Mouse (Mus musculus) midbrain, postnatal 0 days (tissue): ENCODE results near the gene Swsap1. TPM values are rescaled to one million over a fixed set of nuclear protein-coding genes. Genes with fewer than 3 reads are reported as not detected.

Experiments used
- ATAC-seq: fragments of 200-750 bp; cut with Nextera tagmentation; 2 replicates; pipeline ENCODE4 v1.8.0; 2017; ENCODE audit warnings: moderate number of reproducible peaks, mild to moderate bottlenecking, moderate TSS enrichment, moderate library complexity; ENCODE audit not compliant: low FRiP score
- DNase-seq: peaks from one replicate; pipeline ENCODE4 v3.0.0-alpha.2; 2015; ENCODE audit warnings: low spot score
- H3K27ac ChIP-seq: fragments of 300-500 bp; sonication (generic); 2 replicates; pipeline ENCODE4 v1.5.1; 2014; ENCODE audit warnings: low read depth, mild to moderate bottlenecking, low read length, mixed read lengths
- H3K27me3 ChIP-seq: fragments of 300-500 bp; sonication (generic); 2 replicates; pipeline ENCODE4 v1.6.1; 2014; ENCODE audit warnings: low read length, control low read depth, mixed read lengths; ENCODE audit not compliant: insufficient read depth
- H3K36me3 ChIP-seq: fragments of 300-500 bp; sonication (generic); 2 replicates; pipeline ENCODE4 v1.6.1; 2014; ENCODE audit warnings: low read length, control low read depth, mixed read lengths; ENCODE audit not compliant: insufficient read depth
- H3K4me1 ChIP-seq: fragments of 300-500 bp; sonication (generic); 2 replicates; pipeline ENCODE4 v1.6.1; 2014; ENCODE audit warnings: mild to moderate bottlenecking, control low read depth, antibody characterized with exemption, low read length, mixed read lengths; ENCODE audit not compliant: insufficient read depth
- H3K4me2 ChIP-seq: fragments of 300-500 bp; sonication (generic); 2 replicates; pipeline ENCODE4 v1.6.1; 2014; ENCODE audit warnings: low read depth, mild to moderate bottlenecking, low read length, mixed read lengths; ENCODE audit not compliant: poor library complexity, severe bottlenecking
- H3K4me3 ChIP-seq: fragments of 300-500 bp; sonication (generic); 2 replicates; pipeline ENCODE4 v1.5.1; 2014; ENCODE audit warnings: low read depth, mild to moderate bottlenecking, low read length, moderate library complexity
- H3K9ac ChIP-seq: fragments of 300-500 bp; sonication (generic); replicated peaks from 2 replicates; pipeline ENCODE4 v1.6.1; 2014; ENCODE audit warnings: mild to moderate bottlenecking, low read length, moderate library complexity, mixed read lengths; ENCODE audit not compliant: poor library complexity, severe bottlenecking
- H3K9me3 ChIP-seq: fragments of 300-500 bp; sonication (generic); 2 replicates; pipeline ENCODE4 v1.6.1; 2016; ENCODE audit warnings: low read length, control low read depth
- CTCF ChIP-seq: IDR thresholded peaks from 2 replicates; pipeline ENCODE4 v1.5.1; 2016; ENCODE audit warnings: antibody characterized with exemption, mild to moderate bottlenecking
- WGBS: fragments of 180-500 bp; shearing (Covaris S2); extraction: QIAGEN DNeasy Blood & Tissue Kit; methylation state at CpG from one replicate; pipeline ENCODE4 v1.1.7; 2014; 5-methylcytosine and 5-hydroxymethylcytosine counted together
- polyA plus RNA-seq: library from polyadenylated mRNA; unstranded; fragments of >200 nt; fragmentation: Nextera tagmentation; extraction: Ambion mirVana; gene quantifications from 2 replicates; pipeline ENCODE4 v1.2.1, GENCODE M21; 2015
- total RNA-seq: library from RNA; depleted of rRNA; stranded (reverse); fragments of >200 nt; gene quantifications from 2 replicates; pipeline ENCODE4 v1.2.3, GENCODE M21; 2014

The Swsap1 gene
- total and polyA plus RNA-seq, 2 experiments from 2014 or later = 8.0 to 38.6 TPM

GRCm38 (mm10) chr9:21977972-21978371 is 22.4 kb downstream of the Swsap1 start:
- Histone ChIP-seq H3K9me3 (no peaks in the 10 kb centered on the region), H3K4me2 (no peak overlapping the region), H3K4me1 (no peaks in the 10 kb centered on the region), H3K27me3 (no peaks in the 10 kb centered on the region), H3K36me3 (no peaks in the 10 kb centered on the region), H3K4me3 (no peak overlapping the region), H3K27ac (no peak overlapping the region), H3K9ac (no peak overlapping the region)
- no peak for ATAC-seq
- peak; percentile 54 for TF ChIP-seq CTCF
- DNase-seq = no peak
- WGBS = 17% methylated on average over 2 of the region's 2 CpGs

GRCm38 (mm10) chr9:21978398-21979128 is 23.0 kb downstream of the Swsap1 start:
- DNase-seq = no peak
- Histone ChIP-seq H3K4me3 (no peak overlapping the region), H3K9me3 (no peaks in the 10 kb centered on the region), H3K27me3 (no peaks in the 10 kb centered on the region), H3K9ac (no peak overlapping the region), H3K27ac (no peak overlapping the region), H3K36me3 (no peaks in the 10 kb centered on the region), H3K4me2 (no peak overlapping the region), H3K4me1 (no peaks in the 10 kb centered on the region)
- TF ChIP-seq CTCF = no peak
- WGBS = 93% methylated on average over 4 of the region's 4 CpGs
- no peak for ATAC-seq

DNA sequence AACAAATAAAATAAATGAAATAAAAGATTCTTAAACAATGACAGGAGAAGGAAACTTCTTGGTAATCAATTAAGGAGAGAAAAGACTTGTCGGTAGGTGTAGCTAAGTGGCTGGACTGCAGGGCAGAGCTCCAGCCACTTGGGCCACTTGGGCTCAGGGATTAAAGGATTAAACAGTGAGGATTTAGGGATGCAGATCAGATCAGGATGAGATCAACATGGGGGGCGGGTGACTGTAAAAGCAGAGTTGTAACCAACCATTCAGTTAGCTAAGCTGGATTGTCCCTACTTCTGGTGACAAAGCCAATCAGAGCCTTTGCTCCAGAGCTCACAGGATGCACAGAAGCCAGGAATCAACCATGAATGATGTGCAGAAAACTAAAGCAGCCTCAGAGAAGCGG is 28.4 kb downstream of the Swsap1 start:
- Histone ChIP-seq H3K4me1 (0 out of 2 replicates have a peak, but pooled peaks cover 8% of the 10 kb centered on the region), H3K36me3 (no peaks in the 10 kb centered on the region), H3K4me2 (no peak overlapping the region), H3K9ac (no peak overlapping the region), H3K4me3 (no peak overlapping the region), H3K27me3 (peaks cover 16% of the 10 kb centered on the region), H3K27ac (no peak overlapping the region), H3K9me3 (no peaks in the 10 kb centered on the region)
- DNase-seq = no peak
- ATAC-seq = no peak
- no peak for TF ChIP-seq CTCF
- 3% methylated on average over 3 of the region's 3 CpGs for WGBS

- H3K4me2 ChIP-seq = peak overlapping the region; percentile 70
- H3K27me3 ChIP-seq = peaks cover 43% of the 10 kb centered on the region
- no peak for TF ChIP-seq CTCF
- H3K9me3 ChIP-seq = no peaks in the 10 kb centered on the region
- H3K4me3 ChIP-seq = peak overlapping the region; percentile 35; the same call in 1 of the 2 replicates
- no peak for ATAC-seq
- no peak for DNase-seq
- 0 out of 2 replicates have a peak, but pooled peaks cover 3% of the 10 kb centered on the region for H3K36me3 ChIP-seq
- 0 out of 2 replicates have a peak, but pooled peaks cover 8% of the 10 kb centered on the region for H3K4me1 ChIP-seq
- H3K27ac ChIP-seq = no peak overlapping the region
- 11% methylated on average over 36 of the region's 36 CpGs for WGBS
- H3K9ac ChIP-seq = no peak overlapping the region
These were observed 32.2 kb downstream of the Swsap1 start for GRCm38 (mm10) chr9:21987592-21988342.

DNA sequence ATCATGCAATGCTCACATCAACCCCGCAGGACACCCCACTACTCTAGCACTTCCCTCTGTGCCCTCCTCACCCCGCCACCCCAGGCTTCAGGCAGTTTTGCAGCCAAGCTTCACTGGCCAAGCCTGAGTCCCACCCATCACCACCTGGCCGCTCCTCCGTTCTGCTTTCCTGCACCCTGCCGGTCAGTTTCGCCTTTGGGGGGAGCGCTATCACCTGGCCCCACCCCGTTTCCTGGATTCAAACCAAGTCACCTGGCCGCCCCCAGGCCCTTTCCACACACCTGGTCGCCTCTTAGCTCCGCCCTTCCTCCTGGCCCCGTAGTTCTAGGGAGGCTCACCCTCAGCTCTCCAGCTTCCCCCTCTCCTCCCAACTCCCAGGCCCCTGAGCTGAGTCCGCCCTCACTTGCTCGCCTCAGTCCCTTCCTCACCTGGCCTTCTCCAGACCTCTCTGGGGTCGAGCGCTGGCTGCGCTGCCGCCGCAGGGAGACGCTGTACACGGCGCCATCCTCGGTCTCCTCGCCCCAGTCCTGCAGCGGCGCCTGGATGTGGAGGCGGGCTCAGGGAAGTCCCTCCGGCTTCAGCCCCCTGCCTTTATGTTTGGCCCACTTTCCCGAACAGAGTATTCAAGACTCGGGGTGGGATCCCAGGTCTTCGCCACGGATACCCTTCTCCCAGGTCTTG is 33.0 kb downstream of the Swsap1 start:
- under 1% methylated on average over 32 of the region's 32 CpGs for WGBS
- Histone ChIP-seq H3K36me3 (0 out of 2 replicates have a peak, but pooled peaks cover 3% of the 10 kb centered on the region), H3K4me3 (peak overlapping the region; percentile 35), H3K9ac (peak overlapping the region; percentile 36; the same call in 1 of the 2 replicates), H3K27ac (no peak overlapping the region), H3K4me1 (0 out of 2 replicates have a peak, but pooled peaks cover 8% of the 10 kb centered on the region), H3K27me3 (peaks cover 43% of the 10 kb centered on the region), H3K4me2 (peak overlapping the region; percentile 70), H3K9me3 (no peaks in the 10 kb centered on the region)
- DNase-seq (no peak), ATAC-seq (peak; percentile 57; the same call in 1 of the 2 replicates)
- peak; percentile 45 for TF ChIP-seq CTCF
